Mouse (Mus musculus): Measurements from ENCODE around the gene Arhgef3.

- TF ChIP-seq CTCF (IDR thresholded peaks at IDR 0.05) (no peak), POLR2A (IDR thresholded peaks at IDR 0.05; ENCODE audit: insufficient read depth, low read depth, low read length) (no peak)
Measured at GRCm38 (mm10) chr14:27182059-27182458, 67.4 kb downstream of the Arhgef3 start.

Data from heart, adult 2 months (tissue).